Mouse (Mus musculus) adrenal gland (tissue): ENCODE results near the gene Gm13287.
"Not testable (repeated sequence)": the region's sequence is repeated elsewhere in the genome, so short reads cannot be mapped to it uniquely, and the experiment has no call there.

Source experiments
- intact Hi-C: fragments of 180-260 bp; cut with DNase I; formaldehyde crosslinking; loops from one replicate; pipeline ENCODE4 v1.15.1; 2025
- long read RNA-seq, 2 experiments: library from polyadenylated mRNA; unstranded; transcript quantifications; one replicate each; pipeline ENCODE4 v2.0.0; 2020; ENCODE audit warnings: borderline replicate concordance in 1 of 2; ENCODE audit not compliant: insufficient replicate concordance in 1 of 2

Gm13287 gene
- long read RNA-seq, experiment 1 = 0 reads
- long read RNA-seq, experiment 2 = 0 reads

GRCm38 (mm10) chr4:88802954-88803353 lies at the start of gene Gm13287:
Gene Gm13287, plus strand, starts transcription at chr4:88803254.
- intact Hi-C loops = not testable (repeated sequence)

- intact Hi-C loops = not testable (repeated sequence)
Measured at GRCm38 (mm10) chr4:88754818-88755340, 48.2 kb upstream of the Gm13287 start, which contains the start of gene Gm13271. Gene Gm13271, plus strand, starts transcription at chr4:88754868.

GRCm38 (mm10) chr4:88756581-88757513 lies 46.2 kb upstream of the Gm13287 start:
- intact Hi-C loops = not testable (repeated sequence)

GRCm38 (mm10) chr4:88757628-88758031 lies 45.4 kb upstream of the Gm13287 start:
- intact Hi-C loops = not testable (repeated sequence)

- intact Hi-C loops = not testable (repeated sequence)
Measured at GRCm38 (mm10) chr4:88758751-88759150, 44.3 kb upstream of the Gm13287 start.

- intact Hi-C loops = not testable (repeated sequence)
Measured at GRCm38 (mm10) chr4:88759610-88760268, 43.3 kb upstream of the Gm13287 start, which contains the start of gene Gm13283. Gene Gm13283, plus strand, starts transcription at chr4:88760119.

GRCm38 (mm10) chr4:88760431-88760830 lies 42.6 kb upstream of the Gm13287 start:
- intact Hi-C loops = not testable (repeated sequence)

- intact Hi-C loops = not testable (repeated sequence)
Measured at GRCm38 (mm10) chr4:88761776-88762175, 41.3 kb upstream of the Gm13287 start.

- intact Hi-C loops = not testable (repeated sequence)
Measured at GRCm38 (mm10) chr4:88762341-88762740, 40.7 kb upstream of the Gm13287 start.

- intact Hi-C loops = not testable (repeated sequence)
Measured at GRCm38 (mm10) chr4:88763384-88764018, 39.6 kb upstream of the Gm13287 start.

GRCm38 (mm10) chr4:88773534-88773933 lies 29.5 kb upstream of the Gm13287 start, which contains the start of gene Gm13290:
Gene Gm13290, plus strand, starts transcription at chr4:88773834.
- intact Hi-C loops = not testable (repeated sequence)

GRCm38 (mm10) chr4:88776622-88777021 lies 26.4 kb upstream of the Gm13287 start, which contains the start of gene Gm13289:
Gene Gm13289, plus strand, starts transcription at chr4:88776922.
- intact Hi-C loops = not testable (repeated sequence)

GRCm38 (mm10) chr4:88779550-88779949 lies 23.5 kb upstream of the Gm13287 start, which contains the start of gene Gm13272:
Gene Gm13272, plus strand, starts transcription at chr4:88779850.
- intact Hi-C loops = not testable (repeated sequence)

- intact Hi-C loops = not testable (repeated sequence)
Measured at GRCm38 (mm10) chr4:88780320-88780719, 22.7 kb upstream of the Gm13287 start.

- intact Hi-C loops = not testable (repeated sequence)
Measured at GRCm38 (mm10) chr4:88781831-88782230, 21.2 kb upstream of the Gm13287 start, which contains the start of gene Ifnz. Gene Ifnz, plus strand, starts transcription at chr4:88782131.

- intact Hi-C loops = not testable (repeated sequence)
Measured at GRCm38 (mm10) chr4:88782335-88782734, 20.7 kb upstream of the Gm13287 start.

GRCm38 (mm10) chr4:88785409-88785808 lies 17.6 kb upstream of the Gm13287 start, which contains the start of gene Gm13276:
Gene Gm13276, plus strand, starts transcription at chr4:88785709.
- intact Hi-C loops = not testable (repeated sequence)

GRCm38 (mm10) chr4:88788402-88788801 lies 14.7 kb upstream of the Gm13287 start, which contains the start of gene Gm13277:
Gene Gm13277, plus strand, starts transcription at chr4:88788632.
- intact Hi-C loops = not testable (repeated sequence)

GRCm38 (mm10) chr4:88791250-88791649 lies 11.8 kb upstream of the Gm13287 start, which contains the start of gene Gm13278:
Gene Gm13278, plus strand, starts transcription at chr4:88791550.
- intact Hi-C loops = not testable (repeated sequence)

- intact Hi-C loops = not testable (repeated sequence)
Measured at GRCm38 (mm10) chr4:88793936-88794675, 8.9 kb upstream of the Gm13287 start, which contains the start of gene Gm13275. Gene Gm13275, plus strand, starts transcription at chr4:88794487.
